Mouse (Mus musculus) brain, embryonic 14.5 days (tissue): ENCODE measurements around the gene Rab3gap1.

Source experiments
- CTCF ChIP-seq: fragments of 200-500 bp; IDR thresholded peaks from 2 replicates; pipeline ENCODE4 v1.5.1; 2012; ENCODE audit warnings: inconsistent platforms, mild to moderate bottlenecking, moderate library complexity, borderline replicate concordance; ENCODE audit not compliant: insufficient read depth, insufficient read length; ENCODE audit errors: extremely low read depth
- POLR2A ChIP-seq: fragments of 200-500 bp; IDR thresholded peaks from 2 replicates; pipeline ENCODE4 v1.6.1; 2012; ENCODE audit warnings: mild to moderate bottlenecking, inconsistent platforms, borderline replicate concordance; ENCODE audit not compliant: poor library complexity, insufficient read depth, insufficient read length, severe bottlenecking; ENCODE audit errors: extremely low read depth

GRCm38 (mm10) chr1:127859799-127860400 lies 8.7 kb upstream of the Rab3gap1 start:
- TF ChIP-seq CTCF (no peak), POLR2A (no peak)
